Mouse (Mus musculus) lung, postnatal 25 days (tissue): ENCODE measurements around the gene Spcs2.

Experiments used
- DNase-seq: peaks from one replicate; pipeline ENCODE4 v3.0.0; 2022; ENCODE audit warnings: low spot score

Gene Spcs2

DNA sequence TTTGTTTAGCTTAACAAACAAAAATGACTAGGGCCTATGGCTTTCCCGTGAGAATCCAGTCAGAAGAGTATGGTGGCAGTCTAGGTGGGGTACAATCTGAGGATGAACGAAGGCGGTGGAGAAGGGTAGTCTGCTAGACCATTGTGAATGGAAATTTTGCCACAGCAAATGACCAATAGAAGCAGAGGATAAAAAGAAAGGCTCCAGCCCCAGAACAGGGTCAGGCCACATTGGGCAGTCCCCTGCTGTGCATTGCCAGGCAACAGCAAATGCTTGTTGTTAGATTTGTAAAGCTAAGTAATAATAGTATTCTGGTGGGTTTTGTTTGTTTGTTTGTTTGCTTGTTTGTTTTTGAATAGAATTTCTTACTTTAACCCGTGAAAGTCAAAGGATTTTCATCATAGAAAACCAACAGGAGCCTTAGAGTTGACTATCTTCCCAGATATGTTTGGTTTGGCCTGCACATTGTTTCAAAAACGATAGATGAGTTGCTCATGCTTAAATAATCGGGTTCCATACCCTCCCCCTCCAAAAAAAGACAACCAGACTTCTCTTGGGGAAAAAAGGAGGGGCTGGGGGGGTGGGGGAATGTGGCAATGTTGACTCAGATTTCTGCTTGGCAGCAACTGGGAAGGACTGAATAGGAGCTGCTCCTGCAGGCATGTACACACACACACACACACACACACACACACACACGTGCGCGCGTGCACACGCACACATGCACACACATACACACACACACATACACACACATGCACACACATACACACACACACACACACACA lies 1.2 kb upstream of the Spcs2 start:
- DNase-seq: no peak

DNA sequence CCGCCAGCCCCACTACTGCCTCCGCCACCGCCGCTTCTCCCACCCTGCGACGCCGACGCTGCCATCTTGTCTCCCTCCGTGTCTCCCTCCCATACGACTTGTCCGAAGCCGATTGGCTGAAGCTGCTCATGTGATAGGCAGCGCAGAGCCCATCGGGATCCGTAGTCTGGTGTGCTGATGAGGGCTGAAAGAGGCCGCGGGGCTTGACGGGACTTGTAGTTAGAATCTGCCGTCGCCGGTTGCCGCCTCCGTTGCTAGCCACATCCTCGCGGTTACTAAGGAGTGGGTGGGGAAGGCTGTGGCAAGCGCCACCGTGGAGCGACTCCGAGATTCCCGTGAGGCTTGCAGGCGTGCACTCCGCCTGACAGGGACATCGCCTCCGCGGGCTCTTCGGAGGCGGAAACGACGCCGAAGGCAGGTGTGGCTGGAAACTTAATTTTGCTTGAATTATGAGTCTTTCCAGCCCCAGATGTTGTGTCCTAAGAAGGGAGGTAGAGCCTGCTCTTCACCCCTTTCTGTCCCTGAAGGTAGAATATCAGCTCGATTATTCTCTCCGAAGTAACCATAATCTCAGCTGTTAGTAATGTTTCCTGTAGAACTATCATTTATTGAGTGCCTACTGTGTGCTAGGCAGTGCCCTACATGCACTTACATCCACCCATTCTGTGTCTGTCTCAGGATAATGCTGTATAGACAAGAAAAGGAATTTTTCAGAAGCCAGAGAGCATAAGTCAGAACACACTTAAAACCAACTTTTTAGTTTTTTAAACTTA lies 4.3 kb downstream of the Spcs2 start, which contains the start of gene Xrra1:
Gene Xrra1, plus strand, starts transcription at position 304 of the 773 bp plus-strand sequence.
- peak; percentile 99 for DNase-seq

DNA sequence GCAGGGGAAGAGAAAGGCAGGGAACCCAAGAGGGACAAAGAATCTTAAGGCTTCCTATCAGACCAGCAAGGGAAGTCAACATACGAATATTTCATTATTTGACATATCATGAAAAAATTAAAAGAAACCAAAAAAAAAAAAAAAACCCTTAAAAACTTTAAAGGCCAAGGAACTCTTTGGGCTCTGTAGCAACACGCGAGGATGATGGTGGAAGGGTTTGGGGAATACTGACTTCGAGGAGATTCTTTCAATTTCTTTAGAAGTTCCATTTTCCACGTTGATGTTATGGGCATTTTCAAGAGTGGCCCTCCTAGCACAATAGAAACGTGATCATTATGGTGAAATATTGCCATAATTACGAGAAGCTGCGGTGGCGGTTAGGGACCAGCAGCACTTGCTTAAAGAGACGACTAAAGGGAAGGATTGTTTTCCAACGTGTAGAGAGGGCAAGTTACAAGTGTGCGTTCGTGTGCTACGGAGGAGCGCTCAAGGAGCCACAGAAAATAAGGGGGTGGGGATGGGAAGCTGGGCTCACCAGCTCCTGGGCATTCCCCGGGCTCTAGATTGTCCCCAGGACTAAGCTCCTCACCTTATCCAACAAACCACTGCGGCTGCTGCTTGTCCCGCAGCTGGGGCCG lies 5.0 kb downstream of the Spcs2 start:
- DNase-seq: no peak

DNA sequence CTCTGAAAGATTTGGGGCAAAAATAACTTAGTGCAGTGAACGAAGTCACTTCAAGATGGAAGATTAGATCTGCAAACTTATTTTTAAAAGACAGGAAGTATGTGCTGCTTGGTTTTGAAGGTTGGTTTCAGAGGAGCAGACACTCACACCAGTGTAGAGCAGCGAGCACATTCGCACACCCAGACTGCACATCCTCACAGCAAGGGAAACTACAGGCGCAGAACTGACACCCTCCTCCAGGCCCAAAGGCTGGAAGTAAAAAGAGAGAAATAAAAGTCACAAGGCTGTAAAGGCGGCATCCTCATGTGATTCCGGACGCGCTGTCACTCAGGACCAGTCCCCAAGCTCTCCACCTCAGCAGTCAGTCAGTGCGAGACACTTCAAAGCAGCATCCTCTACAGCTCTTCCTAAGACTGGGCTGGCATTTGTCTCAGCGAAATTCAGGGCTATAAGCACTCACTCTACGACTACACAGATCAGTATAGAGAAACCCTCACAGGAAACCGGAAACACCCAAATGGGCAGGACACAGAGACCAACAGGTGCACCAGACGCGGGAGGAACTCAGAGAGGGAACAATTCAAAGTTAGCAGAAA lies 6.9 kb downstream of the Spcs2 start:
- DNase-seq: no peak

DNA sequence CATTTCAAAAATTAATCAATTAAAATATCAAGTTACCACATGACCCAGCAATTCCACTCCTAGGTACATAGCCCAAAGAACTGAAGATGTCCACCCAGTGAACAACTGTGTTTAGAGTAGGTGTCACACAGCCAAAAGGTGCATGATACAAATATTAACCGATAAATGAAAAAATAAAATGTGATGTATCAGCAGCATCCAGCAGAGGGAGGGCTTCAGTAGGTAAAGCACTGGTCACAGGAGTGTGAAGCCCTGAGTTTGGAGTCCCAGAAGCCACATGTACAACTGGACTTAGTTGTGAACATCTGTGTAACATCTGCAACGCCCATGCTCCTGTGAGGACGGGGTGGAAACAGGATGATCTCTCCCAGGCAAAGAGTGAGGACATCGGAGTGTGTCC lies 9.0 kb downstream of the Spcs2 start:
- no peak for DNase-seq

DNA sequence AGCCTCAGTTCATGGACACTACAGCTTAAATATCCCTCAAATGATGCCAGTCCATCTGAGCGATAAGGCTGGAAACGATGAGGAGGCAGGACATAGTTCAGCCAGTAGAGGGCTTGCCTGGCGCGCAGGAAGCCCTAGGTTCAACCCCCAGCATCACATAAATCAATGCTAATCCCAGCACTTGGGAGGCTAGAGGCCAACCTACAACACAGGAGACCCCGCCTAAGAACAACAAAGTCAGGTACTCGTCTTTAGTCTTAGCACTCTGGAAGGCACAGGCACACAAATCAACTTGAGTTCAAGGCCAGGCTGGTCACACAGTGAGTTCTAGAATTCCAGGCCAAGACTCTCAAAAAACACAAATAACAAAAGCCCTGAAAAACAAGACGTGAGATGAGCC lies 9.9 kb downstream of the Spcs2 start:
- no peak for DNase-seq

DNA sequence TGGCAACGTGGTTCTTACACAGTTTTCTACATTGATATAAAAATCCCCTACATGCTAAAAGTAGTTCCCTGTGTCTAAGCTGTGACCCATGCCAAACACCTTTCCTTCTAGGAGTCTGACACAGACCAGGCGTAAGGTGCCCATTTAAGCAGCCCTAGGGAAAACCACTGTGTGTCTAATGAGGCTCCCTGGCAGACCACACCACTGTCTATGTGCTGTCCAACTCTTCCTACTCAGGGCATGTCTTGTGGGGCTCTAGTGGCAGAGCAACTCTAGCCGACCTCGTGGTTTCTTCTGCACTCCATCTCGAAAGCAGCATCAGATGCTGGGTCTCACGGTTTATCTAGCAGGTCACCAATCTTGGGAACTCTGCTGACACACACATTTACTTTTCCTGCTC lies 11.6 kb downstream of the Spcs2 start:
- no peak for DNase-seq

DNA sequence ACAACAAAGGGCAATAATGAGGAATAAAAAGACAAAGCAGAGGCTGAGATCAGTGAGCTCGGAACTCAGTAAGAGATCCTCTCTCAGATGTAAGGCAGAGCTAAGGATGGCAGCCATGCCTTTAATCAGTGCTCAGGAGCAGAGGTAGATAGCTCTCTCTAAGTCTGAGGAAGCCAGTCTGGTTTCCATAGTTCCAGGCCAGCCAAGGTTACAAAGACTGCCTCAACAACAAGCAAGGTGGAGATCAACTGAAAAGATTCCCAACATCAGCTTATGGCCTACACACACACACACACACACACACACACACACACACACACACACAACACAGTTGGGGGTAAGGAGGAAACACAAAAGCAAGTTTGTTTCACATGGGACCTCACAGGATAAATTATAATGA lies 12.1 kb downstream of the Spcs2 start:
- DNase-seq: no peak

DNA sequence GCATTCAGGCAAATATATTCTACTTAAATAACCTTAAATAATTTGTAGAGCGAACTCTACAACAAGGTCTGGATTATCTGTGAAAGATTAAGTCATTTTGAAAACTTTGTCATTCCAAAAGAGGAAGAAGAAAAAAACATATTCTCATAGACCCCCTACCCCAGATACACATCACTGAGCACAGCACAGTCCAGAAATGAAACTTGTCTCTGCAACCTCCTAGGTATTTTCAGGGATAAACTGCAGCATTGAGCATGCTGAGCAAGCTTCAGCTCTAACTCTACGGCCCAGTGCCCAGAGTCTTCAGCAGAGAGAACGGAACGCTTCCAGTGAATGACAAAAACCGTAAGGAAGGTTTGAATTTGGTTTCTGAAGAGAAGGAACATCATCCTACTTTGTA lies 12.7 kb downstream of the Spcs2 start:
- no peak for DNase-seq

DNA sequence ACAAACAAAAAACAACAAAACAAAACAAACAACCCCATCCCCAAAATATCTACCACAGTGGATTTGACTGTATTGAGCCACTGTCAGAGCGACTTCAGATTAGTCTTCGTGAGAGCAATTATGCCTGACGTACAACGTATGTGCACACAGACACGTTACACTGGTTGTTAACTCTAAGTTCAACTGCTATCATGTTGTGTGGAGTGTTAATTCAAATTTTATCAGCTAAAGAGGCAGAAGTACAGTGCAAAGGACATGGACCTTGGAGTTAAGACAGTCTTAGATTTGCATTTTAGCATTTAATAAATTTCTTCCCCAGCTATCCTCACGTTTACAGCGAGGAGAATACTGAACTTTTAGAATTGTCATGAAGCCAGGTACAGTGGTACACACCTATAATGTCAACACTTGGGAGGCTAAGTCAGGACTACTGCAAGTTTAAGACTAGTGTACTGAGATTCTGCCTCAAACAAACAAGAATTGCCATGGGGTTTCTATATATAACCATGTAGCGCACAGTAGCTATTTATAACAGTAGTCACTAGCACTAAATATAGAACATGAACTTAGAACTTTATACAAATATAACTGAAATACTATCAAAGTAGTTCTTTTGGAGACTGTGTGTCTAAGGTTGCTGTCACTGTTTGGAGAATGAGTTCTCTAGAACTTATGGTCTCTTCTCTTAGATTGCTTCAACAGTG lies 17.6 kb downstream of the Spcs2 start:
- DNase-seq: no peak

DNA sequence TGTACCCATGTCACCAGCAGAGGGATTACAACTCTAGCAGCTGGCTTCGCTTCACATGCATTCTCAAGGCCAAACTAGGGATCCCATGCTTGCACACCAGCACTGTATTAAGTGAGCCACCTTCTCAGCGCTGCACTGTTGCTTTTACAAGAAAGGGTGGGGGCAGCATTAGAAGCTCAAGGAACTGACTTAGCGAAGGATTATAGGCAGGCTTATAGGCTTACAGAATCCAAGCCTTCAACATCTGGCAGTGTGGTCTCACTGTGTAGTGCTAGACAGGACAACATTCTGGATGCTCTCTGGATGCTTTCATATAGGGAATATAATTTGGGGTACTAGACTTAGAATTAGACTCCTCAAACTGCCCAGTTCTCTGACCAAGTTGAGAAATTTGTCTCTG lies 25.0 kb downstream of the Spcs2 start:
- no peak for DNase-seq

DNA sequence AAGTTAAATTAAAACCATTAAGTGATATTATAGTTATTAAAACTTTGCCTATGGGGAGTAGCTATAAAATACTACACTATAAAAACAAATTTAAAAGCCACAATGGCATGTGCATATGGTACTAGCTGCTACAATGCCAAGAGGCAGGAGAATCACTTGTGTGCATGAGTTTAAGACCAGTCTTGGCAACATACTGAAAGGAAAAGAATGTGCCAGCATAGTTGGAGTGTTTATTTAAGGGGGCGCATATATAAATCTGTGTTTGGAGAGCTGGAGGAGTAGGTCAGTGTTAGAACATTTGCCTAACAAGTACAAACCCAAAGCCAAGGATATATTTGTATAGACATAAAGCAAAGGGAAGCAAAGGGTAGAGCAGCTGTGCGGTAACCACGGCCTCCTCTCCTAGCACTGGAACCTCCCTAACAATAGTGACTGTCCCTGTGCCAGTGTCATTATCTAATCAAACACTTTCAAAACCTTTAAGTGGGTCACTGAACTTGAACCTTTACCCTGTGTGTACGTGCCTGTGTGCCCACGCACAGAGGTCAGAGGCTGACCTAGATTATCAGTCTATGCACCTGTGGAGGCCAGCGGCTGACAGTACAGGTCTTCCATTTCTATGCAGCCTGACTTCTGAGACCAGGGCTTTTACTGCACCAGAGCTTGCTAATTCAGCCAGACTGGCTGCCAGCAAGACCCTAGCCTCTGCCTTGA lies 25.7 kb downstream of the Spcs2 start:
- peak; percentile 50 for DNase-seq

DNA sequence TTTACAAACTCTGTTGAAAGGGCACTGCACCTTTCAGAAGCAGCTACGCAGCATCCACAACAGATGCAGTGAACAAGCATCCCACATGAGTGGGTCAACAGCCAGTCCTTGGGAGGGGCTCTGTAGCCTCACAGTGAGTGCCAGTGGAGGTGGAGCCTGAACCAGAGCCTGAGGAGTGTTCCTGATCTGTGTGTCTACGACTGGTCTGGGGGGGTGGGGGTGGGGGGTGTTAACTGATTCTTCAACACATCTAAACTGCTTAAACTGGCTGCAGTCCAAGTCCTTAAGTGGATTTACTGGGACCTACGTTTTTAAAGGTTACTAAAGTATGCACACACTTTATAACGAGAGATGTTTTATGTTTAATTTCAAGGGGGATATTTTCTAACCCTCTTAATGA lies 26.5 kb downstream of the Spcs2 start:
- peak; percentile 8 for DNase-seq

DNA sequence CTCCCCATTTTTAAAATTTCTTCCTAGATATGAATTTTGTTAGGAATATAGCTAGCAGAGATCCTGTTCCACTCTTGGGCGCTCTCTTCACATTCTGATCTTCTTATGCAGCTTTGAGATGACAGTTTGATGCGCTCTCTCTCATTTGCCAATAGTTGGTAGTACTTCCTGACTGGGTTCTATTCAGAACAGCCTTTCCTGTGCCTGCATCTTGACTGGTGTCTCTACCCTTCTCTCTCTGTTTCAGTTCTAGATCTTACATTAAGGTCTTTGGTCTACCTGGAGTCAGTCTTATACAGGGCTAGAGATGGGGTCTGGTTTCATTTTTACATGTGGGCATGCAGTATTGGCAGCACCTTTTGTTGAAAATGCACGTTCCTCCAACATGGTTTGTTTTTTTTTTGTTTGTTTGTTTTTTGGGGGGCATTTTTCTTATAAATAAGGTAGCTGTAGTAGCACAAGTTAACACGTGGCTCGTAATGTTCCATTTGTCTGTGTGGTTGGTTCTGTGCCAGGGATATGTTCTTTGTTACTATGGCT lies 28.9 kb downstream of the Spcs2 start:
- DNase-seq: no peak

DNA sequence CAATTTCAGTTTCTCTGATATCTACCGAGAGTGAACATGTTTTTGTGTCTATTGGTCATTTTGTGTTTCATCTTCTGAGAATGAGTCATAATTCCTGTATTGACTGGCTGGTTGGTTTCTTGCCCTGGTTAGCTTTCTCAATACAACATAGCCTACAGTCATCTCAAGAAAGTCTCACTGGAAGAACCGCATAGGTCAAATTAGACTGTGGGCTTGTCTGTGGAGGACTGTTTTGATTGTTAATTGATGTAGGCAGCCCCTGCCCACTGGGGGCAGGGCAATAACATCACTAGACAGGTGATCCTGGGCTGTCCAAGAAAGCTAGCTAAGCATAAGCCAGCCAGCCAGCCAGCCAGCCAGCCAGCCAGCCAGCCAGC lies 29.4 kb downstream of the Spcs2 start:
- no peak for DNase-seq

DNA sequence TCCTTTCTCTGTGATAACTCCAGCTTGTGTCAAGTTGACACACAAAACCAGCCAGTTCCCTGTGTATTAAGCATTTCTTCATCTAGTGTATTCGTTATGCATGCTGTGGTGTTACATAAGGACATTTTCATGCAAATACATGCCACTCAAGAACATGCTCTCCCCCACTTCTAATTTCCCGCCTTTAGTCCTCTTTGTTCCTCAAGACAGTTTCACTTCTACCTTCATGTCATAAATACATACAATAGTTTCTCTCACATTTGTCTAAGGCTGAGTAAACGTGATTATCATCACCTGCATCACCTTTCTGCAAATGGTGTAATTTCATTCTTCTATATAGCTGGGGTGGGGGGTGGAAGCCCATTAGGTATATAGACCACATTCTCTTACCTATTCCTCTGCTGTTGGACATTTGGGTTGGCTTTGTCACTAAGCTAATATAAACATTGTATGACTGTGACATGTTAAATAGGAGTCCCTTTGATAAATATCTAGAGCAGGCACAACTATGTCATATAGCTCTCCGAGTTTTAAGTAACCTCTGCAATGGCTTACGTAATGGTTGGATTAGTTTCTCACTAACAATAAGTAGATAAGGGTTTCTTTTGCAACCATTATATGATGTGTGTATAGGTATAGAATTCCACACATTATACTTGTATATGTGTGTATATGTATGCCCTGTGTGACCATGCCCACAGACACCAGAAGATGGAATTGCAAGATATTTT lies 30.0 kb downstream of the Spcs2 start:
- no peak for DNase-seq

DNA sequence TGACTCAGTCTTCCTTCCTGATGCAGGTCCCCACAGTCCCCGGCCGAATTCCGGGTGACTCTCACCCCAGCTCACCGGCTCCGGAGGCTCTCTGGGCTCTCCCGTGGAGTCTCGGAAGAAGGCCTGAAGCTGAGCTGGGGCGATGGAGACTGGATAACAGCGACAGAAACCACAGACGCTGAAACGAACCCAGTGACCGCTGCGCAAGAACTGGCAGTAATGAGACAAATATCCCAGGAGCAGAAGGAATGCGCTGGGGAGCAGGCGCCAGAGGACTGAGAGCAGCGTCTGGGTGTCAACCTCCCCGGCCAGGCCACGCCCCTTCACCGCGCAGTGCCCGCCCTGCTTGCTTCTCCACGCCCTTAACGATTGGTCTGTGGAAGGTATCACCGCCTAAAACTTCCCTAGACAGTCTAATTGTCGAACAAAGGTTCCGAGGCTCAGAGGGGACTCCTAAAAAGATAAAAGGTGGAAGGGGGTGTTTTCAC lies 35.1 kb downstream of the Spcs2 start, which contains the start of gene Neu3:
Gene Neu3, minus strand, starts transcription at position 335 of the 488 bp plus-strand sequence.
- DNase-seq: peak; percentile 95

DNA sequence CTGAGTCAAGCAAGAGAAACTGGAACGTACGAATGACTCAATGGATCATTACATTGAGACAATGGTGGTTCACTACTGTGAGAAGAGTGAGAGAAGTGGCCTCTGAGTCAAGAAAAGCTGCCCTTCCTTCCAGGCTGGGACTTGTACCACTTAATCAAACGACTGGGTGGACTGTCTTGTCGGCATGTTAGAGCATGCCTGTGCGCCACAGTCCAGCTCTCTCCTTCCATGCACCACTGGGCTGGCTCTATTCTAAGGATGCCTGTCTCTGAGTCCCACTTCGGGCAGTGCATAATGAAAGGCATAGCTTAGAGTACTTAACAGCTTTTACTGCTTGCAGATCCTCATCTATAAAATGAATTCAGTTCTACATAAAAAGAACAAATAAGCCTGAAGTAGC lies 37.2 kb downstream of the Spcs2 start:
- DNase-seq: no peak

DNA sequence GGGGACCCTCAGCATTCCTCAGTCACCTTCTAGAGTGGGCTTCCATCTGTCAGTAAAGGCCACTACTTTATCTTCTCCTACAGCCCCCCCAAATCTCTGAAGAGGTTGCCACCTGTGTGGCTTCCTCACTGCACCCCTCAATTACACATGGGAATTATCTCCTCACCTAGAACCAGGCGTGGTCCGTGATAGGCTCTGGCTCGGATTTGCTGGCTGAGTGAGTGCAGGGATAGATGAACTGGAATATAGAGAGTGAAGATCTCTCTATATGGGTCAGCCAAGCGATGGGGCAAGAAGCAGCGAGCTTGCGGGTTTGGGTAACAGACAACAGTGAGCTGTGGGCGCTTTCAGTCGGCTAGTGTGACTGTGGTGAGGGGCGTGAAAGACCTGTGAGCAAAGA lies 37.8 kb downstream of the Spcs2 start:
- DNase-seq: no peak
